Mouse (Mus musculus) gastrocnemius, adult 2 months (tissue): ENCODE data around the gene Nr1i3. TPM values are rescaled to one million over a fixed set of nuclear protein-coding genes. Genes with fewer than 3 reads are reported as not detected.

Experiments
- DNase-seq: peaks from one replicate; pipeline ENCODE4 v3.0.0; 2022
- H3K27ac ChIP-seq: fragments of 200-600 bp; 2 replicates; pipeline ENCODE4 v1.8.1; 2022; ENCODE audit warnings: mild to moderate bottlenecking
- H3K4me3 ChIP-seq: fragments of 200-600 bp; 2 replicates; pipeline ENCODE4 v1.8.1; 2022; ENCODE audit warnings: mild to moderate bottlenecking, moderate library complexity
- CTCF ChIP-seq: fragments of 200-600 bp; IDR thresholded peaks from 2 replicates; pipeline ENCODE4 v1.8.1; 2022; ENCODE audit warnings: antibody characterized with exemption, mild to moderate bottlenecking, moderate library complexity
- intact Hi-C: fragments of 180-260 bp; cut with DNase I; formaldehyde crosslinking; loops from one replicate; pipeline ENCODE4 v1.15.1; 2025
- total RNA-seq, 2 experiments: library from RNA; stranded (reverse); gene quantifications; 2 replicates each; pipeline ENCODE4 v1.2.3; 2021

Gene Nr1i3
- total RNA-seq, 2 experiments from 2014 or later: not detected

DNA sequence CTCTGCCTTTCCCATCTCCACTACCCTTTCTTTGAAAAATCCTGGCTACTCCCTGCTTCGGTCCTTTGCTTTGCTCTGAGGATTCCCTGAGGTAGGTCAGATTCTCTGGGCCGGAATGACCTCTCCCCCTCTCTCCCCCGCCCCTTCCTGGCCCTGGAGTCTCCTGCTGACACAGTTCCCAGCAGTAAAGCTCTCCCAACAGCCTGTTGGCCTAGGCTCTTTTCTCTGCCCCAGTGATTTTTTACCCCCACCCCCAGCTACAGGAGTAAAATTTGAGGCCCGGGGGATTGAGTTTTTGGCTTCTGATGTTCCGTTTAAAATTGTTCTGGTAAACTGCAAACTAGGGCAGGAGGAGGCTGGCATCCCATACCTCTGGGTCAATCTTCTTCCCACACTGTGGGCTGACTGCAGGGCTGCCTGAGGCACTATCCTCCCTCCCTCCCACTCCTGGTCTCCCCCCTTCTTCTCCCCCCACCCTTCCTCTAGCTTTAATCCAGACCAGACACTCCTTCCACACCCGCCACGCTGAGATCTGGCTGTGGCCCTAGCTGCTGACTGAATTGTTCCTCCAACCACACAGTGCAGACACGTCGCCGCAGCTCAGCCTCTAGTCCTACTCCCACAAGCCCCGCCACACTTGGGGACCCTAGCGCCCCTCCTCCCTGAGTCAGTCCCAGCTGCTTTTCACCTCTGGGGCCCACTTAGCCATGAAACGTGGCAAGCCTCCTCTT lies 38.0 kb downstream of the Nr1i3 start:
- Histone ChIP-seq H3K27ac (peak overlapping the region; percentile 97), H3K4me3 (peak overlapping the region; percentile 75)
- intact Hi-C loops: no loop called here
- TF ChIP-seq CTCF: no peak
- DNase-seq: peak; percentile 73

DNA sequence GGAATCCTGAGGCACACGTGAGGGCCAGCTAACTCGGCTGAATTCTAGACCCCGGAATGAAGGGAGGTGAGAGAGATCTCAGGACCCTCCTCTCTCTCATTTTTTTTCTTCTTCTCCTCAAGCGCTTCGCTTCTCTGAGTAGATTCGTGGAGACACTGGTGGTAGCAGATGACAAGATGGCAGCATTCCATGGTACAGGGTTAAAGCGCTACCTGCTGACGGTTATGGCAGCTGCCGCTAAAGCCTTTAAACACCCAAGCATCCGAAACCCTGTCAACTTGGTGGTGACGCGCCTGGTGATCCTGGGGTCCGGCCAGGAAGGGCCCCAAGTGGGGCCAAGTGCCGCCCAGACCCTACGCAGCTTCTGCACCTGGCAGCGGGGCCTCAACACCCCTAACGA lies 38.6 kb downstream of the Nr1i3 start:
- H3K4me3 ChIP-seq: peak overlapping the region; percentile 75
- peak; percentile 19 for DNase-seq
- TF ChIP-seq CTCF: no peak
- peak overlapping the region; percentile 97 for H3K27ac ChIP-seq
- intact Hi-C loops: no loop called here

DNA sequence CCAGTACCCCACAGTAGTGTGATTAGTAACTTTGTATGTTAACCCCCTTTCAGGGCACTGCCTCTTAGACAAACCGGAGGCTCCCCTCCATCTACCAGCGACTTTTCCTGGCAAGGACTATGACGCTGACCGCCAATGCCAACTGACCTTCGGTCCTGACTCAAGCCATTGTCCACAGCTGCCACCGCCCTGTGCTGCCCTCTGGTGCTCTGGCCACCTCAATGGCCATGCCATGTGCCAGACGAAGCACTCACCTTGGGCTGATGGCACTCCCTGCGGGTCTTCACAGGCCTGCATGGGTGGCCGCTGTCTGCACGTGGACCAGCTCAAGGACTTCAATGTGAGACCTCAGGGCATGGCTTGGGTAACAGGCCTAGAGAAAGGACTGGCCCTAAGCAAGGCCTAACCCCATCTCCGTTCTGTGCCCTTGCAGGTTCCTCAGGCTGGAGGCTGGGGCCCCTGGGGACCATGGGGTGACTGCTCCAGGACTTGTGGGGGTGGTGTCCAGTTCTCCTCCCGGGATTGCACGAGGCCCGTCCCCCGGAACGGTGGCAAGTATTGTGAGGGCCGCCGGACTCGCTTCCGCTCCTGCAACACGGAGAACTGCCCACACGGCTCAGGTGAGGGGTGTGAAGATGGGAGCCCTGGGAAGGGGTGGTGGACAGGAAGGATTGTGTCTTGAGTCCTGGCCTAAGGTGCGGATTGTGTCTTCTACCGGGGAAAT lies 42.5 kb downstream of the Nr1i3 start:
- TF ChIP-seq CTCF: peak; percentile 12; the same call in 1 of the 2 replicates
- DNase-seq: no peak

DNA sequence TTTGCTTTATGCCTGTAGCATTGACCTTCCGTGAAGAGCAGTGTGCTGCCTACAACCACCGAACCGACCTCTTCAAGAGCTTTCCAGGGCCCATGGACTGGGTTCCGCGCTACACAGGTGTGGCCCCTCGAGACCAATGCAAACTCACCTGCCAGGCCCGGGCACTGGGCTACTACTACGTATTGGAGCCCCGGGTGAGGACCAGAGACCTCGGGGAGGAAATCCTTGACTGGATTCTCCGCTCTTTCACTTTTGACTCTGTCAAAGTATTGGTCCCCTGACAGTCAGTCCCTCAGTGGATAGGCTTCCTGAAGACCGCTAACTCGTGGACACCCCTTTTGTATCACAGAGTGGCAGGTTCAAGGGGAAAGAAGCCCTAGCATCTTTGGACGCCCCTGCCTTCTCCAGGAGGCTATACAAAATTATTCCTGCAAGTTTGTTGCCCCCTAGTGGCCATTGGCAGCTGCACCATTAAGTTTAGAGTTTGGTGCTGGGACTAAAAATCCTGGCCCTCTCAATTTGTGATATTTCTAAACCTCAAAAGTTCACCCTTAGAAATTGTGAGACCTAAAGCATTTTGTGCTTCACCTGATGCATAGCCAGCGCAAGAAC lies 43.3 kb downstream of the Nr1i3 start:
- intact Hi-C loops: loop anchor here (2.0 kb wide), 2 partner anchors 34 to 140 kb away; partner anchors contain the start of gene Tomm40l
- DNase-seq: peak; percentile 77
- TF ChIP-seq CTCF: peak; percentile 94
- Histone ChIP-seq H3K4me3 (no peak overlapping the region), H3K27ac (0 out of 2 replicates have a peak overlapping the region, but pooled peaks have one; percentile 12)

More for the DNA sequence above, 42.5 kb downstream of the Nr1i3 start:
- H3K4me3 ChIP-seq: no peak overlapping the region
- H3K27ac ChIP-seq: no peak overlapping the region
- intact Hi-C loops: loop anchor here (2.0 kb wide), 2 partner anchors 33 to 139 kb away; partner anchors contain the start of gene Tomm40l

DNA sequence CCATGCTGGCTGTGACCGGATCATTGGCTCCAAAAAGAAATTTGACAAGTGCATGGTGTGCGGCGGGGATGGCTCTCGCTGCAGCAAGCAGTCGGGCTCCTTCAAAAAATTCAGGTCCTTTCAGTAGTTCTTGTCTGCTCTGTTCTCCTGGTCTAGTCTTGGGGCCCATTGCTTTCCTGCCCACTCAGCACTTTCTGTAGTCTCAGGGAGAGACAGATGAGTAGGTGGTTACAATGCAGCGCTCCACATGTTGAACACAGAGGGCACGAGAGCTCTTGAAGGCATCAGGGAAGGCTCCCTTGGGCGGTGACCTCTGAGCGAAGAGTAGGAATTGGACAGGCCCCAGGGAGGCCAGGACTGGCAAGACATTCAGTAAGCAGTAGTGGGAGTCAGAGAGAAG lies 44.0 kb downstream of the Nr1i3 start:
- DNase-seq: peak; percentile 19
- intact Hi-C loops: loop anchor here (2.0 kb wide), 2 partner anchors 35 to 141 kb away; partner anchors contain the start of gene Tomm40l
- Histone ChIP-seq H3K27ac (no peak overlapping the region), H3K4me3 (no peak overlapping the region)
- TF ChIP-seq CTCF: no peak

DNA sequence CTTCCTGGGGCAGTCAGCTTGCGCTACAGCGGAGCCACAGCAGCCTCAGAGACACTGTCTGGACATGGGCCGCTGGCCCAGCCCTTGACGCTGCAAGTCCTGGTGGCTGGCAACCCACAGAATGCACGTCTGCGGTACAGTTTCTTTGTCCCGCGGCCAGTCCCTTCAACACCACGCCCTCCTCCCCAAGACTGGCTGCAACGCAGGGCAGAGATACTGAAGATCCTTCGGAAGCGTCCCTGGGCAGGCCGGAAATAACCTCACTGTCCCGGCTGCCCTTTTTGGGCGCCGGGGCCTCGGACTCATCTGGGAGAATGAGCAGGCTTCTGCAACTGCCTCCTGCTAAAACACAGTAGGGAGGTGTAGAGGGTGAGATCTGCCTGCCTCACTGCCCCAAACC lies 45.2 kb downstream of the Nr1i3 start:
- peak overlapping the region; percentile 20 for H3K4me3 ChIP-seq
- TF ChIP-seq CTCF: no peak
- intact Hi-C loops: no loop called here
- peak; percentile 42 for DNase-seq
- H3K27ac ChIP-seq: peak overlapping the region; percentile 71

DNA sequence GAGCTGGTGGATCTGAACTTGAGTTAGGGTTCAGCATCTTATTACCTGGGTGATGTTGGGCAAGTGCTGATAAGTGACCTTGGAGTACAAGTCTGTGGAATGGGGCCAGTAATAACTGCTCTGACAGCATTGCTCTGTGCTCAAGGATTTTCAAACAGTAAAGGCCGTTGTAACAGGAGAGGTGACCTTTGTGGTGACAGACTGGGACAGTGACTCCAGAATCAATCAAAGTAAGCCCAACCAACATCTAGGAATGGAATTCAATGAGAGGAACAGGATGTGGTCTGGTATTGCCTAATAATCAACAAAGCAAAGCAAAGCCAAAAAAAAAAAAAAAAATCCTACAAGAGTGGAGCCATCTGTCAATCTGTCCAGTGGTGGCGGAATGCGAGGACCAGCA lies 46.5 kb downstream of the Nr1i3 start:
- no peak for DNase-seq
- intact Hi-C loops: loop anchor here (5.0 kb wide), 1 partner anchor 98 kb away; no protein-coding TSS in a partner anchor
- no peak for TF ChIP-seq CTCF
- no peak overlapping the region for H3K4me3 ChIP-seq
- peak overlapping the region; percentile 71 for H3K27ac ChIP-seq

DNA sequence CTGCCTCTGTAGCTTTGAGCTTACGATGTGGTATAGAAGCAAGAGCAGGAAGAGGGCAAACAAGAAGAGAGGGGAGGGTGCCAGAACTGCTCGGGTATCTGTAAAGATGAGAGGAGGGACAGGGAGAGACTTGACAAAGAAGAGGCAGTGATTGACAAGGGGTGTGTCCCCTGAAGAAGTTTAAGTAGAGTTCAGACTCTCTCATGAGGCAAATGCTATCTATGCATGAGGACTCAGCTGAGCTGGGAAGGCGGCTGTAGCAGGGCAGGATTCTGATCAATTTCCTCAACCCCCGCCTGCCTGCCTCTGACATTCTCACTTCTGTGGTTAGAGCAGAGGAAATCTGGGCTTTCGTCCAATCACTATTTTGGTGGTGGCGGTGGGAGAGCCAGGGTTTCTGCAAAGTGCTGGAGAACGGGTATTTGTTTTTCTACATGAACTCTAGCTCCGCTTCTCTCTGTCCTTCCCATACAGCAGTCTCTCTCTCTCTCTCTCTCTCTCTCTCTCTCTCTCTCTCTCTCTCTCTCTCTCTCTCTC lies 48.9 kb downstream of the Nr1i3 start:
- H3K27ac ChIP-seq: peak overlapping the region; percentile 84
- DNase-seq: peak; percentile 69
- peak overlapping the region; percentile 57 for H3K4me3 ChIP-seq
- TF ChIP-seq CTCF: no peak
- intact Hi-C loops: loop anchor here (5.0 kb wide), 1 partner anchor 100 kb away; no protein-coding TSS in a partner anchor

DNA sequence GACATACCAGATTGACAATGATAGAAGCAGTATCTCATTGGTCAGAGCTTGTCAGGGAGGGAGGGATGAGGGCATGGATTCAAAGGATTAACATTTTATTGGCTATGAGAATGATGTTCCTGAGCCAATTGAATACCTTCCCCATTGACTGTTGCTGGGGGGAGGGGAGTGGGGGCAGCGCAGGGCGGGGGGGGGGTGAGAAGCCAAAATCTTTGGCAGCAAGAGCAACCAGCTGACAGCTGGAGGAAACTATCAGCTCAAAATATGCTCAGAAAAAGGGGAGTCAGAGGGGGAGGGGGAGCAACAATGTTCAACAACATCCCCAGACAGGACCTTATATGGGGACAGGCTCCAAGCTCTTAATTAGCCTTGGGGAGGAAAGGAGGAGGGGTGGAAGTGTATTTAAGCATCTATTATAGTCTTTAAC lies 49.4 kb downstream of the Nr1i3 start:
- peak overlapping the region; percentile 84 for H3K27ac ChIP-seq
- H3K4me3 ChIP-seq: peak overlapping the region; percentile 57; the same call in 1 of the 2 replicates
- intact Hi-C loops: loop anchor here (5.0 kb wide), 1 partner anchor 101 kb away; no protein-coding TSS in a partner anchor
- no peak for TF ChIP-seq CTCF
- peak; percentile 27 for DNase-seq

DNA sequence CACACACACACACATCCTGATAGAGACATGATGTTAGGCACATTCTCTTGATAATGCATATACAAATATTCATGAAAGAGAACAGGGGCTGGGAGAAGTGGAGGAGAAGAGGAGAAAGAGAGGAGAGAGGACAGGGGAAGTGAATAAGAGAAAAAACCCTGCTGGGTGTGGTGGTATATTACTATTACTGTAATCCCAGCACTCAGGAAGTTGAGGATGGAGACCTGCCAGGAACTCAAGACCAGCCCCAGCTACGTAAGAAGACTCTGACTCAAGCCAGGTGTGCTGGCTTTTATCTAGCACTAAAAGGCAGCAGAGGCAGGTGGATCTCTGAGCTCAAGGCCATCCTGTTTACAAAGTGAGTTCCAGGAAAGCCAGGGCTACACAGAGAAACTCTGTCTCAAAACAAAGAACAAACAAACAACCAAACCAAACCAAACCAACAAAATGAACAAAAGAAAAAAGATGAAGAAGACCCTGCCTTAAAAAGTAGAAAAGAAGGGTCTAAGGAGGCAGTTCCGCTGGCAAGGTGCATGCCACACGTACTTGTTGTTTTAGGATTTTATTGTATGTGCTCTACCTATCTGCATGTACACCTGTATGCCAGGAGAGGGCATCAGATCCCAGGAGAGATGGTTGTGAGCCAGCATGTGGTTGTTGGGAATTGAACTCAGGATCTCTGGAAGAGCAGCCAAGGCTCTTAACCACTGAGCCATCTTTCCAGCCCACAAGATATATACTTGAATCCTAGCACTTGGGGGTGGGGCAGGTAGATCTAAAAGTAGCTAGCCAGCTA lies 50.1 kb downstream of the Nr1i3 start:
- peak; percentile 18 for DNase-seq
- intact Hi-C loops: loop anchor here (5.0 kb wide), 1 partner anchor 102 kb away; no protein-coding TSS in a partner anchor
- H3K27ac ChIP-seq: peak overlapping the region; percentile 84
- no peak; the same call in 1 of the 2 replicates for TF ChIP-seq CTCF
- no peak overlapping the region for H3K4me3 ChIP-seq

DNA sequence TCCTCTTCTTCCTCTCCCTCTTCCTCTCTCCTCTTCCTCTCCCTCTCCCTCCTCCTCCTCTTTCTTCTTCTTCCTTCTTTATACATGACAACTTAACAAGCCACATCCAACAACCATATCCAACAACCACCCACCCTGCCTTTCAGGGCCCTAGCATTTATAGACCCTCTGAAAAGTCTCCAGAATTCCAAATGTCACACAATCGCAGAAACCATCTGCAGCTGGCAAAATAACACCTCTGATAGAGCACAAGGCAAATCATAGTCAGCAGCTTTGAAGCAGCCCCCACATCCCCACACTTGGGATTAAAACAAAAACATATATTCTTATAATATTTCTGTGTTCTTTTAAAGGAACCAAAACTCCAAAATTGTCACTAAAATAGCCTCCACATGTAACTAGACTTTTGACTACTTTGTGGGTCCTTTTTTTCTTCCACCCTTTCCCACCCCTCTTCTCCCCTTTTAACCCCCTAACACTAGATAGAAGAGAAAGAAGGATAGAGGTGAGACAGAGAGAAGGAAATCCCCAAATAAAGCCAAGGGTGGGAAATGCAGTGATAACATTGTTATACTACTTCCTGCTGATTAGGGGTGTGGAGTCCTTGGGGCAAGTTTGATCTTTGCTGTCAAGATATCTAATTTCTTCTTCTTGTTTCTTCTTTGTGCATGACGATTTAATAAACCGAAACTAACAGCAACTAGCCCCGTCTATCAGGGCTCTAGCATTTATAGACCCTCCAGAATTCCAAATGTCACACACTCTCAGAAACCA lies 52.4 kb downstream of the Nr1i3 start:
- no peak overlapping the region for H3K4me3 ChIP-seq
- TF ChIP-seq CTCF: no peak
- no peak for DNase-seq
- H3K27ac ChIP-seq: no peak overlapping the region
- intact Hi-C loops: no loop called here
